In the genomic region with DNA sequence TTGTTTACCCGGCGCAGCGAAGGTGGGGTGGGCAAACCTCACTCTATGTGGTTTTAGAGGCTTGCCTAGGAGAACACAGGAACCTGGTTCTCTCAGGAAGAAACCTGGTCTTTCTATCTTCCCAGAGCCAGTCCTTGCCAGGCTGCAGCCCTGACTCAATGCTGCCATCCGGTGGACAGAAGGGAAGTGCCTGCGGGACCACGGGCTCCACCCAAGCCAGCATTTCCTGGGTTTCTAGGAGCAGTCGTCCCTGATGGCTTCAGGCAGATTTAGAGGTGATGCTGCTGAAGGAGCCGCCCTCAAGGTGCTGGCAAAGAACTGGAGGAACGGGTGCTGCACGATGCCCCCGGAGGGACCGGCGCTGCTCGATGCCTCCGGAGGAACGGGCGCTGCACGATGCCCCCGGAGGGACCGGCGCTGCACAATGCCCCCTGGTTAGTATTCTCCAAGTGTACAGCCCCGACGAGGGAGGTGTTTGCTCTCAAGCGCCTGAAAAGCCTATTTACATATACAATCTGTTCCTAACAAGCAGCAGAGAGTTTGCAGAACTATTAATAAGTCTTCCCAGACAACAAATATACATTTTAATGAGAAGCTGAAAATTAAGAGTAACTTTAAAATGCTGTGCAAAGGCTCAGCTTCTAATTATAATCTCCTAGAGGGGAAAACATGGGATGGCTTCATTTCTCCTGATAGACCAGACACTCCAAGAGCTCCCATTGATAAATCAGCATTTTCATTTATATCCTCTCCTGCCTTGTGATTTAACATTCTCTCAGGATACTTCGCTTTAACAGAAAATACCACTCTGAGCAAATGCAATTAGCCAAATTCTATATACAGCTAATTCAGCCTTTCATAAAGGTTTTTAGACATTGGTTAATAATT, we compare ENCODE assay signal across 9 mouse cellular contexts. TPM values are rescaled to one million over a fixed set of nuclear protein-coding genes. Genes with fewer than 3 reads are reported as not detected.
DNase-seq lines count a peak whose midpoint lies in the region; ATAC-seq and TF ChIP-seq lines count a peak whose summit lies in the region.
"Had no signal": no experiment of that assay in that cellular context is flagged by ENCODE, and none has a peak within 500 bp of the region (broad histone marks: within the 10 kb centered on the region; RNA-seq: fewer than 3 reads in every experiment).

No protein-coding gene starts in this region.

- peak overlapping the region; percentile 94 for H3K27ac ChIP-seq in forebrain, embryonic 13.5 days
- H3K27ac ChIP-seq in liver, embryonic 15.5 days (replicated peaks) = no peak overlapping the region
- H3K27ac ChIP-seq in neural tube, embryonic 14.5 days (ENCODE audit: low read depth, low read length) = peak overlapping the region; percentile 82
- no peak overlapping the region for H3K27ac ChIP-seq in testis, adult 2 months (ENCODE audit: control insufficient read depth, insufficient read depth, low read depth, low read length)

- peak; percentile 65 for ATAC-seq in CD4-positive, CD25-positive, alpha-beta regulatory T cell, adult 4 months
- ATAC-seq in forebrain, embryonic 13.5 days = peak; percentile 96
- no peak for ATAC-seq in liver, embryonic 15.5 days (ENCODE audit: insufficient read depth)
- ATAC-seq in neural tube, embryonic 14.5 days (ENCODE audit: low read depth) = peak; percentile 95

- TF ChIP-seq POLR2A in testis, adult 2 months (IDR thresholded peaks at IDR 0.05; ENCODE audit: control insufficient read depth, low read depth, low read length) = no peak

- 3% methylated on average over 25 of the region's 25 CpGs for WGBS in forebrain, embryonic 13.5 days
- 5% methylated on average over 25 of the region's 25 CpGs for WGBS in liver, embryonic 15.5 days (ENCODE audit: insufficient replicate concordance)
- 4% methylated on average over 25 of the region's 25 CpGs for WGBS in neural tube, embryonic 14.5 days

- DNase-seq in c-Kit-positive CD71-positive TER-119-negative erythroid progenitor cells, embryonic 14.5 days (ENCODE audit: low read depth) = peak; percentile 23
- DNase-seq in heart, postnatal 10 days = peak; percentile 89 to 94
- peak; percentile 93 for DNase-seq in kidney, postnatal 4 days

- no peaks in the 10 kb centered on the region for H3K27me3 ChIP-seq in forebrain, embryonic 13.5 days
- peaks cover 21% of the 10 kb centered on the region for H3K27me3 ChIP-seq in liver, embryonic 15.5 days
- H3K27me3 ChIP-seq in neural tube, embryonic 14.5 days (ENCODE audit: control insufficient read depth, insufficient read depth, low read length) = no peaks in the 10 kb centered on the region
- H3K27me3 ChIP-seq in testis, adult 2 months (ENCODE audit: control insufficient read depth, insufficient read depth, low read length) = no peaks in the 10 kb centered on the region

- no peaks in the 10 kb centered on the region for H3K9me3 ChIP-seq in forebrain, embryonic 13.5 days (replicated peaks)
- no peaks in the 10 kb centered on the region for H3K9me3 ChIP-seq in liver, embryonic 15.5 days (replicated peaks)
- no peaks in the 10 kb centered on the region for H3K9me3 ChIP-seq in neural tube, embryonic 14.5 days (ENCODE audit: control insufficient read depth, low read length)

- peak overlapping the region; percentile 68 for H3K4me2 ChIP-seq in forebrain, embryonic 13.5 days
- H3K4me2 ChIP-seq in liver, embryonic 15.5 days = peak overlapping the region; percentile 51
- peak overlapping the region; percentile 66 for H3K4me2 ChIP-seq in neural tube, embryonic 14.5 days (ENCODE audit: low read depth, low read length)

- peak; percentile 79; the same call in 1 of the 2 replicates for TF ChIP-seq CTCF in testis, adult 2 months (IDR thresholded peaks at IDR 0.05; ENCODE audit: control insufficient read depth, insufficient read depth, insufficient replicate concordance, low read depth, low read length)

- peak overlapping the region; percentile 82 for H3K9ac ChIP-seq in forebrain, embryonic 13.5 days
- H3K9ac ChIP-seq in liver, embryonic 15.5 days = no peak overlapping the region
- peak overlapping the region; percentile 77 for H3K9ac ChIP-seq in neural tube, embryonic 14.5 days (replicated peaks; ENCODE audit: low read depth, low read length)

- peaks cover 15% of the 10 kb centered on the region for H3K4me1 ChIP-seq in forebrain, embryonic 13.5 days
- H3K4me1 ChIP-seq in liver, embryonic 15.5 days (replicated peaks) = no peaks in the 10 kb centered on the region; the same call in 1 of the 2 replicates
- 0 out of 2 replicates have a peak, but pooled peaks cover 2% of the 10 kb centered on the region for H3K4me1 ChIP-seq in neural tube, embryonic 14.5 days (ENCODE audit: control insufficient read depth, insufficient read depth, low read length)
- H3K4me1 ChIP-seq in testis, adult 2 months (ENCODE audit: control insufficient read depth, insufficient read depth, low read length) = peaks cover 2% of the 10 kb centered on the region; the same call in 1 of the 2 replicates

- H3K36me3 ChIP-seq in forebrain, embryonic 13.5 days (ENCODE audit: poor library complexity, severe bottlenecking) = no peaks in the 10 kb centered on the region
- no peaks in the 10 kb centered on the region for H3K36me3 ChIP-seq in liver, embryonic 15.5 days (replicated peaks)
- no peaks in the 10 kb centered on the region for H3K36me3 ChIP-seq in neural tube, embryonic 14.5 days (ENCODE audit: control insufficient read depth, insufficient read depth, low read length)
- H3K36me3 ChIP-seq in testis, adult 2 months (ENCODE audit: control insufficient read depth, insufficient read depth, low read length) = no peaks in the 10 kb centered on the region

- intact Hi-C loops in heart, postnatal 10 days (cut with DNase I) = loop anchor here (1.0 to 5.0 kb wide), 3 partner anchors 112 to 232 kb away; no protein-coding TSS in a partner anchor

- peak overlapping the region; percentile 54 for H3K4me3 ChIP-seq in forebrain, embryonic 13.5 days
- H3K4me3 ChIP-seq in liver, embryonic 15.5 days (replicated peaks) = peak overlapping the region; percentile 26; the same call in 1 of the 2 replicates
- peak overlapping the region; percentile 43 for H3K4me3 ChIP-seq in neural tube, embryonic 14.5 days (ENCODE audit: low read depth, low read length)
- peak overlapping the region; percentile 54 for H3K4me3 ChIP-seq in testis, adult 2 months (ENCODE audit: control insufficient read depth, low read depth, low read length)
- H3K4me3 ChIP-seq: erythroblast, embryonic 14.5 days had no signal

RNA-seq across cellular contexts. Expression of a gene that starts 25.9 kb away (rescaled TPM):
- polyA plus RNA-seq in CD4-positive, CD25-positive, alpha-beta regulatory T cell, adult 4 months (2017; shearing (Covaris generic)) = 10 to 100 TPM; 62.1 to 94.4 TPM
- polyA plus RNA-seq in forebrain, embryonic 13.5 days (2015; fragmentation: Nextera tagmentation; extraction: Ambion mirVana) = 15.6 and 19.0 TPM in 2 replicates
- total RNA-seq in heart, postnatal 10 days (2021) = 10 to 100 TPM; 14.3 to 16.2 TPM
- polyA plus RNA-seq in liver, embryonic 15.5 days (2015; fragmentation: Nextera tagmentation; extraction: Ambion mirVana) = 8.0 and 8.3 TPM in 2 replicates
- polyA plus RNA-seq in neural tube, embryonic 14.5 days (2014; fragmentation: Nextera tagmentation; extraction: Ambion mirVana) = 32.0 and 32.7 TPM in 2 replicates
- 6.2 TPM in 2 replicates for polyA plus RNA-seq in testis, adult 2 months (2012; rRNA removed)

Comparison
In these comparisons a context has a peak if more than half of its experiments do, and no peak if none do; other contexts are left out.
1. DNase-seq: peak in every context shown above with its lines; median percentile 93 in kidney, postnatal 4 days; 92 in heart, postnatal 10 days; 23 in c-Kit-positive CD71-positive TER-119-negative erythroid progenitor cells, embryonic 14.5 days.
2. H3K27ac ChIP-seq: peak in forebrain, embryonic 13.5 days (single experiment) and neural tube, embryonic 14.5 days (single experiment); none in liver, embryonic 15.5 days (single experiment) and testis, adult 2 months (single experiment).
3. Peak in every context shown above with its lines, with median percentiles within 50 percentile points of each other: H3K4me2 ChIP-seq and H3K4me3 ChIP-seq.